Mouse (Mus musculus) gastrocnemius, postnatal 14 days (tissue): ENCODE measurements around the gene Ror2. TPM values are rescaled to one million over a fixed set of nuclear protein-coding genes. Genes with fewer than 3 reads are reported as not detected.

Experiments
- DNase-seq: peaks from one replicate; pipeline ENCODE4 v3.0.0; 2021; ENCODE audit warnings: mixed read lengths
- intact Hi-C: fragments of 180-260 bp; cut with DNase I; formaldehyde crosslinking; loops from one replicate; pipeline ENCODE4 v1.15.1; 2025; ENCODE audit warnings: low total_unique reads
- total RNA-seq, 2 experiments: library from RNA; stranded (reverse); gene quantifications; 2 replicates each; pipeline ENCODE4 v1.2.3; 2021

The Ror2 gene
- total RNA-seq, 2 experiments from 2014 or later: 2.4 to 2.5 TPM

DNA sequence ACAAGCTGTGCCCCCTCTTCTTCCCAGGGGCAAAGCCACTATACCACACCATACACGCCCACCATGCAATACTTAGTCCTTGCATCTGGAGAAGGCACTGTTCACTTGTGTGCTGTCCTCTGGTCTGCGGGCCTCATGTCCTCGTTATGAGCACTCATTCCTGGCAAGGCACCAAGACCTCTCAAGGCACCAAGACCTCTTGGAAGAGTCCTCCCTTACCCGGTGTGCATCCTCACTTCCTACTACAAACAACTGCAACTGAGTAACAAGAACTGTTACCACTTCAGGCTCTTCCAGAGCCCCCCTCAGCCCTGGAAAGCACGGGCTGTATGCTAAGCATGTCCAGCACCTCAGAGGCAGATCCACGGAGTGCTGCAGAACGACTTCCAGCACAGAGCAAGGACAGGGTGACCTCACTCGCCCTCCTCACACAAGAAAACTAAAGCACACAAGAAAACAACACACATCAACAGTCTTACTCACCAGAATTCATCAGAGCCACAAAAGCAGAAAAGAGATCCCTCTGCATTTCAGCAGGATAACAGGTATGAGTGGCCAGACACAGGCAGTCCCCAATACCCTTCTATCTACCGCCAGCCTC, 127.4 kb downstream of the Ror2 start:
- intact Hi-C loops: no loop called here
- DNase-seq: no peak

DNA sequence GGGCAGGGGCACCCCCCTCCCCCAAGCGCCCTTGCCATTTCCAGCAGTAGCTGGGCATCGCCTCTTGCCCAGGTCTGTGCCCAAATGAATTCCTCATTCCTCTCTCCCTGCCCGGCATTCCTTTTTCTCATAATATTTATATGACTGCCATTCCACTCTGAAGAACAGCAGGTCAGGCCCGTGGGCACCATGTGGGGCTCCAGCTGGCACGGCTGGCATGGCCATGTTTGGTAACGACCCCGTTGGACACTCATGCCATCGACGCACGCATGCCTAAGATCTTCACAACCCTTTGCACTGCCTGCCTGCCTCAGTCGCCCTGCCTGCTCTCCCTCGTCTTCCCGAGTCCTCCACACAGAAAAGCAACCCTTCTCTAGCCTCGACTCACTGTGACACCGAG, 129.0 kb downstream of the Ror2 start:
- no peak for DNase-seq
- intact Hi-C loops: no loop called here

DNA sequence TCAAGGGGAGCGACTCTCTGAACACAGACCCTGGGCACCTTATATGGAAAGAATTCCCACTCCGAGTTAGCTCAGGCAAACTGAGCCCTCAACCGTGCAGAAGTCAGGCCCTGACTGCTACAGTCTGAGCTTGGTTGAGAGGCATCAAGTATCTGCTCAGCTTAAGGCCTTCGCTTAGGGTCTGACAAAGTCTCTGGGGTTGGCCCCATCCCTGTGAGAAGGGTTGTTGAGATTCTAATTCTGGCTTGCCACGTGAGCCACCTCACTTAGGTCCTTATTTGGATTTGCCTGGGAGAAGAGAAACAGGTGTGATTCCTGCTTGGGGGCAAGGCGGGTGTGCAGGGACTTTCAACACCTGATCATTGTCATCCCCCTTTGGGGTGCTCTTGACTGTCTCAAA, 129.6 kb downstream of the Ror2 start:
- intact Hi-C loops: no loop called here
- no peak for DNase-seq

GRCm38 (mm10) chr13:53145511-53145910, 140.4 kb downstream of the Ror2 start:
- intact Hi-C loops: no loop called here

GRCm38 (mm10) chr13:53143076-53143475, 142.8 kb downstream of the Ror2 start:
- DNase-seq: no peak
- intact Hi-C loops: no loop called here

More at GRCm38 (mm10) chr13:53145511-53145910, 140.4 kb downstream of the Ror2 start:
- DNase-seq: no peak

DNA sequence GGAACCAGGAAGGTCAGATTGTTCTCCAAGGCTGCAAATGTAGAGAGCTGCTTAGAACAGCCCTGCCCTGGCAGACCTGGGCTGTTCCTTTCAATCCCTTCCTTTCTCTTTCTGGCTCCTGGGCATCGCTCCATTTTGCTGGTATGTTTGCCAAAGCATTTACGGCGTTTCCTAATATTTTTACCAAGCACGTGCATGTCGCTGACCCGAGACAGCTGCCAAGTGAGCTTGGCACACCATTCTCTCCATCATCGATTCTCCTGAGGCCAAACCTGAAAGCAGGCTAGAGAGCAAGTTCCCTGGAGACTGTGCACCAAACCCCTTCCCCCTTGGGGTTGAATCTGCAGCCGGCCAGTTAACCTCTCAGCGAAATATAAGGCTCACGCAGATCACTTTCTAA, 143.7 kb downstream of the Ror2 start:
- intact Hi-C loops: no loop called here
- peak; percentile 25 for DNase-seq

DNA sequence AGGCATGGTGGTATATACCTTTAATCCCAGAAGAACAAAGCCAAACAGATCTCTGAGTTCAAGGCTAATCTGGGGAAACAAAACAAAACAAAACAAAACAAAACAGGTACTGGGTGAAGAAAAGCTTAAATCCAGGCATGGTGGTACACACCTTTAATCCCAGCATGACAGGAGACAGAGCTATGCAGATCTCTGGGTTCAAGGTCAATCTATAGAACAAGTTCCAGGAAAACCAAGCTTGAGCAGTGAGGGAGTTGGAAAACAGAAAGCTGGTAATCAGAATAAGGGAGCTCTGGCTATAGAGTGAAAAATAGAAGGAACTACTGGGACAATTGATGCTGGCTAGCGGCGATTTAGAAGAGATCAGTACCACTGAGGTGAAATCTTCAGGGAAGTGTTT, 145.6 kb downstream of the Ror2 start:
- intact Hi-C loops: no loop called here
- DNase-seq: no peak

DNA sequence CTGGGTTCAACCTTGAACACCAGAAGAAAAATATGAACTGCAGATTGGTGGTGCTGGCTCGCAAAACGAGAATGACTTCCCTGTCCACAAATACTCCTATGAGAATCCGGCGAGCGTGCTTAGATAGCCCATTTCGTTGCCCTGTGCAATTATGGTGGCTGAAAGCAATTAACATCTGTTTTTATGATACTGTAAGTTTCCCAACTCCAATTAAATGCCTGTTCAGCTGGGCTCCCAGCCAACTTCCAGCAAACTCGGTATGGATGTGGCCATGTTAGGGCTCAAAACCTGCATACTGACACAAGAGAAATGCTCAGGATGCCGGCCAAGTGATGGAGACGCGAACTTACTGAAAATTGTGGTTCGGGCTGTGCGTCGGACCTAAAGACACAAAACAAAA, 155.4 kb downstream of the Ror2 start:
- no peak for DNase-seq
- intact Hi-C loops: no loop called here

- intact Hi-C loops: no loop called here
- no peak for DNase-seq
These were observed 155.9 kb downstream of the Ror2 start for GRCm38 (mm10) chr13:53130032-53130431.

GRCm38 (mm10) chr13:53125627-53126026, 160.3 kb downstream of the Ror2 start:
- DNase-seq: no peak
- intact Hi-C loops: no loop called here

GRCm38 (mm10) chr13:53122085-53122484, 163.8 kb downstream of the Ror2 start:
- no peak for DNase-seq
- intact Hi-C loops: loop anchor here (5.0 kb wide), 1 partner anchor 165 kb away; the partner anchor contains the start of gene Ror2

DNA sequence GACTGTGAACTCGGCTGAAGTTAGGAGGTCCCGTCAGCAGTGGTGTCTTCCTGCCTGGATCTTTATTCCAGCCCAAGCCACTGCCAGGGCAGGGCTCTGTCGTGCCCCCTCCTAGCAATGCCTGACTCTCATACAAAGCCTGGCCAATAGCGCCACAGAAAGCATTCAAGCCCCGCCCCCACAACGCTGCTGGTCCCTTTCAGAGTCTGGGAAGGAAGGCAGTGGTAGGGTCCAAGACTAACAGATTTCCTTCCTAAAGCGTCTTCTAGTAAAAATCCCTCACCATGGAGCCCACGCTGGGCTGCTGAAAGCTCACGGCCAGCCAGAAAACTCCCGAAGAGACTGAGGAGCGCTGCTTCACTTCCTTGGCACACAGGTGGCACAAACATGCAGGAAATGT, 165.0 kb downstream of the Ror2 start:
- no peak for DNase-seq
- intact Hi-C loops: loop anchor here (5.0 kb wide), 1 partner anchor 166 kb away; the partner anchor contains the start of gene Ror2

DNA sequence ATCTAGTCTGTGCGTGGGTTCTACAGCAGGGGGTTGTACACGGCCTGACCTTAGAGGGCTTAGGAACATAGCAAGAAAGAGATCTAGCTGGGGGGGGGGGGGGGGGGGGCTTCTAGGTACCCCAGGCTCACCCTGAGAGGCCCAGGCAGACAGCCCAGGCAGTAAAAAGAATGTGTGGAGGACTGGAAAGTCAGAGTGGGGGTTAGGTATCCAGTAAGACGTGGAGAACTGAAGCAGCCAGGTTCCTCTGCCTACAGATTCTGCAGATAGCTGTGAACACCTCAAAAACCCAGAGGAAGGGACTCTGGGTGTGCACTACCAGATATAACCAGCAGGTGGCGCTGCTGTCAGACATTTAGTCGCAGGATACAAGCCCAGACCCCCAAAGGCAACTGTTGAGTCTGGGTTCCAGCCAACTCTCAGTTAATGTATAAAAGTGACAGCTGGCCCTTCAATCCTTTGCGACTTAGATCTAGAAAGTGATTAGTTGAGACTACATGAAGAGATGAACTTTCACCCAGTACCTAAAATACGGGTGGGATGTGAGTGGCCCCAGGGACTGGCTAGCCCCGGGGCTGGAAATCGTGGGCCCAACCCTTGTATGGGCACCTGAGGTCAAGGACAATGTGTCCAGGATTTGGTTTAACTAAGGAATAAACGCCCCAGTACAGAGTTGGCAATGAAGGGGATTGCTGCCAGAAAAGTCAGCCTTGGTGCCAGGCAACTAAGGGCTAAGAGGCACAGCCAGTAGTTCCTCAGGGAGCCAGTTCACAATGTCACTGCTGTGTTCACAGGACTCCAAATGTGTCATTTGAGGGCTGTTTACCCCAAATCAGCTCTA, 166.1 kb downstream of the Ror2 start:
- peak; percentile 65 for DNase-seq
- intact Hi-C loops: loop anchor here (2.0 to 5.0 kb wide), 2 partner anchors 167 to 237 kb away; partner anchors contain the start of gene Ror2

DNA sequence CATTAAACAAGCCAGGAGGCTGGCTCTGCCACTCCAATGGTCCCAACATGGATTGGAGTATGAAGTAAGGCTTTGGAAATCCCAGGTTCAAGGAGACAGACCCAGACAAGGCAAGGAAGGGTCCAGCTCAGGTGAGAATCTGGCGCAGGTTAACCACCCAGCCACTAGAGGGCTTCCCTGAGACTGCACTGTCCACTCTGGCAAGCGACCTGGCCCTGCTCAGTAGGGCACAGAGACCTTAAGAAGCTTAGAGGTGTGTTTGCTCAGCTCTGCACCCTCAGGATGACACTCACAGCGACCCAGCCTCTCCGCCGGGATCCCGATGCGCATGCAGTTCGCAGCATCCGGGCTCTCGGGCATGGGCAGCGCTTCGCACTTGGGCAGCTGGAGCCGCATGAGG, 167.5 kb downstream of the Ror2 start:
- intact Hi-C loops: loop anchor here (2.0 kb wide), 1 partner anchor 238 kb away; no protein-coding TSS in a partner anchor
- DNase-seq: no peak

DNA sequence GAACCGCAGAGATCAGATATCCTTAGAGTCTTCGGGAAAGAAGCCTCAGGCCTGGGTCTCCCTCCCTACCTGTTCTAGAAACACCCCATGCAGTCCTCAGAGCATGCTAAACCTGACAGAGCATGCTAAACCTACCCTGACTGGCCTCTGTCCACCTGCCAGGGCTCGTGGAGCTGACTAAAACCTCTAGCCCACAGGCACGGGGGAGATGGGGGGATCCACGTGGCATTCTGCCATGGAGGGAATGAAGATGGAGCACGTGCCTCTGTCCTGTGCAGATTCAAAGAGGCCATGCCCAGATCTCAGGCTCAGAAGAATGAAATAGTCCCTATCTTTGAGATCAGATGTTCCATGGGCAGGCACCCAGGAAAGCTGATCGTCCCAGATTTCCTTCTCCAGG, 168.0 kb downstream of the Ror2 start:
- DNase-seq: no peak
- intact Hi-C loops: loop anchor here (2.0 kb wide), 1 partner anchor 239 kb away; no protein-coding TSS in a partner anchor

- DNase-seq: no peak
- intact Hi-C loops: no loop called here
These were observed 175.7 kb downstream of the Ror2 start for GRCm38 (mm10) chr13:53110249-53110578.

- intact Hi-C loops: no loop called here
- DNase-seq: peak; percentile 92
These were observed 176.2 kb downstream of the Ror2 start for GRCm38 (mm10) chr13:53109560-53110248.

GRCm38 (mm10) chr13:53106676-53107075, 179.2 kb downstream of the Ror2 start:
- no peak for DNase-seq
- intact Hi-C loops: no loop called here

DNA sequence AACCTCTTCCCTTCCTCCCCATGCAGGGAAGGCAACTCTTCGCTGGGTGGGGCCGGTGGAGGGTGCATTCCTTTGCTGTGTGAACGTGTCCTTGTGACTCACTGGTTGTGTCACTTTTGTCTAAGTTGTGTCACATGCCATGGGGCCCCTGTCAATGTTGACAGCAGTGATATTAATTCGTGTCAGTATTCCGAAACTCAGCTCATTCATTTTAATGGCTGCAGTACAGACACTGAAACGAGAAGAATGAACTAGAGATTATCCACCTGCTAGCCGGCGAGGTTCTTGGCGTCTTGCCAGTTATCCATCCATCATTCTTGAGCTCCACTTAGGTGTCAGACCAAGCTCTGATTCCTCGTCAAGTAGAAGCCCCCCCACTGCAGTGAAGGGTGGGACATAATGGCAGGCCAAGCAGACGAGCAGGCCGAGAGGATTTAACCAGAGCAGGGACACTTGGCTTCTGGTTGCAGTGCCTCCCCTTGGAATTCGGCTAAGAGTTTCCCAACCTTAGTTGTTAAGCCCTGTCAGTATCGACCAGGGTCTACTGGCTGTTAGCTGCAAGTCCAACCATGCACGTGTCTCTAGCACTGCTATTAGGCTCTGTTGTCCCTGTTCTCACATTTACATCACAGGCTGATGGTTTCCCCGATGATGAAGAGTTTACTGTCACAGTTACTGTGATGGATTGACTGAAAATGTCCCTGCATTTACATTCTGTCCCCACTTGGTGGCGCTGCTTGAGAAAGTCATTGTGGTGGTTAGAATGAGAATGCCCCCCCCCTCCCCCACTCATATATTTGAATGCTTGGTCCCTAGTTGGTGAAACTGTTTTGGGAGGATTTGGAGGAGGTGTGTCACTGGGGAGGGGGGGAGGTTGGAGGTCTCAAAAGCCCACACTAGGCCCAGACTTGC, 185.9 kb downstream of the Ror2 start:
- intact Hi-C loops: loop anchor here (5.0 to 10.0 kb wide), 3 partner anchors 85 to 443 kb away; no protein-coding TSS in a partner anchor
- no peak for DNase-seq
